13 mouse cellular contexts compared by ENCODE assay signal in genomic region chr7:133234326-133234725, GRCm38 (mm10).
DNase-seq lines count a peak whose midpoint lies in the region.
"Had no signal": no experiment of that assay in that cellular context is flagged by ENCODE, and none has a peak within 500 bp of the region (broad histone marks: within the 10 kb centered on the region; RNA-seq: fewer than 3 reads in every experiment).

No protein-coding gene starts in this region.

- DNase-seq in left cerebral cortex, postnatal 14 days (ENCODE audit: low spot score in 2 of 2), result peak; percentile 30 to 43
- no peak for DNase-seq in left cerebral cortex, adult 8-10 months (ENCODE audit: low spot score in 2 of 2)
- peak; percentile 57 for DNase-seq in brain, adult 2 months (ENCODE audit: low read depth, low spot score)
- peak; percentile 9 for DNase-seq in frontal cortex, postnatal 14 days (ENCODE audit: low spot score in 2 of 2)
- DNase-seq in telencephalon, adult 2 months (ENCODE audit: low read depth, low spot score), result peak; percentile 48
- DNase-seq in spleen, adult 18-20 months, result no peak
- DNase-seq: adrenal gland, adult 2 months; adrenal gland, postnatal 36 days; cerebellum, adult 11 months; cerebellum, adult 8-10 months; cerebellum, postnatal 14 days; embryo, embryonic 11 days; gastrocnemius, postnatal 14 days had no signal

- intact Hi-C loops in left cerebral cortex, postnatal 14 days (cut with DNase I), result no loop called here

Comparison
In these comparisons a context has a peak if more than half of its experiments do, and no peak if none do; other contexts are left out.
1. DNase-seq: peak in left cerebral cortex, postnatal 14 days (2 of 2), brain, adult 2 months (single experiment), frontal cortex, postnatal 14 days (2 of 2) and telencephalon, adult 2 months (single experiment); none in left cerebral cortex, adult 8-10 months (0 of 2) and spleen, adult 18-20 months (0 of 2).